Mouse (Mus musculus) heart, postnatal 36 days (tissue): ENCODE measurements around the gene Rassf7. TPM values are rescaled to one million over a fixed set of nuclear protein-coding genes. Genes with fewer than 3 reads are reported as not detected.
"Not testable (repeated sequence)": the region's sequence is repeated elsewhere in the genome, so short reads cannot be mapped to it uniquely, and the experiment has no call there.

Experiments used
- DNase-seq, 2 experiments: peaks; one replicate each; pipeline ENCODE4 v3.0.0; 2021 to 2022
- intact Hi-C: fragments of 180-260 bp; cut with DNase I; formaldehyde crosslinking; loops from one replicate; pipeline ENCODE4 v1.15.1; 2025
- total RNA-seq, 2 experiments: library from RNA; stranded (reverse); gene quantifications; 2 replicates each; pipeline ENCODE4 v1.2.3; 2021

Gene Rassf7
- total RNA-seq, 2 experiments from 2014 or later: 0.79 to 1.7 TPM

DNA sequence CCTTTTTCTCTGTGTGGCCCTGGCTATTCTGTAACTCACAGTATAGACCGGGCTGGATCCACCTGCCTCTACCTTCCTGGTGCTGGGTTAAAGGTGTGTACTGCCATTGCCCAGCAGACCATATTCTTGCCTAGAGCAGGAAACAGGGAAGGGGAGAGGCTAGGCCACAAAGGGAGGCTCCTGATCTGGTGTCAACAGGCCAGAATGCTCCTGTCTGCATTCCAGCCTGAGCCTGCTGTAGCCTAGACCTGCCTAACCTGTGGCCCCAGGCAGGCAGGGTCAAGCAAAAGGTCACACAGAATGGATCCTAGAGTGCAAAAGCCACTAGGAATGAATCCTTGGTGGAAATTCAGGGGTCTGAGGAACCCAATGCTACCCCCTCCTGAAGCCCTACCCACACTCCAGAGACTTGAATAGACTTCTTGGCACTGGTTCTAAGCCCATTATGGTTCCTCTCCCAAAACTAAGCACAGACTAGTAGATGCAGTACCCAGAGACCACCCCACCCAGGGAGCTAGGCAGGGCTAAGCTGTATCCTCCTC lies 4.0 kb downstream of the Rassf7 start:
- DNase-seq: no peak
- intact Hi-C loops: no loop called here

DNA sequence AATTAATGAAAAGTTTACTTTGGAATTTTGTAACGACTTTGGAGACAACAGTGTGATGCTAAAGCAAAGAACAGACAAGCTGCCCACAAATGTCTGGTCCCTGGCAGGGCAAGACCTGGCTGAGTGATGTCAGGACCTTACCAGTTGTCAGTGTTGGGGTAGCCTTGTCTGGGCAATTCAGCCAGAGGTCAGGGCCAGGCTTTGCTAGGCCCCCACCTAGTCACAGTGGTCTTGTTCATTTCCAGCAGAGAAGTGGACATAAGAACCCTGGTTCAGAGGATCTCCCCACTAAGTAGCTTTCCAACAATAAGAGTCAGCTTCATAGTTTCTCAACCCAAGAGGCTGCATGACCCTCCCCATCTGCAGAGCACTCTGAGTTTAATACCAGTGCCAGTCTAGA lies 4.7 kb downstream of the Rassf7 start:
- intact Hi-C loops: no loop called here
- DNase-seq: no peak

DNA sequence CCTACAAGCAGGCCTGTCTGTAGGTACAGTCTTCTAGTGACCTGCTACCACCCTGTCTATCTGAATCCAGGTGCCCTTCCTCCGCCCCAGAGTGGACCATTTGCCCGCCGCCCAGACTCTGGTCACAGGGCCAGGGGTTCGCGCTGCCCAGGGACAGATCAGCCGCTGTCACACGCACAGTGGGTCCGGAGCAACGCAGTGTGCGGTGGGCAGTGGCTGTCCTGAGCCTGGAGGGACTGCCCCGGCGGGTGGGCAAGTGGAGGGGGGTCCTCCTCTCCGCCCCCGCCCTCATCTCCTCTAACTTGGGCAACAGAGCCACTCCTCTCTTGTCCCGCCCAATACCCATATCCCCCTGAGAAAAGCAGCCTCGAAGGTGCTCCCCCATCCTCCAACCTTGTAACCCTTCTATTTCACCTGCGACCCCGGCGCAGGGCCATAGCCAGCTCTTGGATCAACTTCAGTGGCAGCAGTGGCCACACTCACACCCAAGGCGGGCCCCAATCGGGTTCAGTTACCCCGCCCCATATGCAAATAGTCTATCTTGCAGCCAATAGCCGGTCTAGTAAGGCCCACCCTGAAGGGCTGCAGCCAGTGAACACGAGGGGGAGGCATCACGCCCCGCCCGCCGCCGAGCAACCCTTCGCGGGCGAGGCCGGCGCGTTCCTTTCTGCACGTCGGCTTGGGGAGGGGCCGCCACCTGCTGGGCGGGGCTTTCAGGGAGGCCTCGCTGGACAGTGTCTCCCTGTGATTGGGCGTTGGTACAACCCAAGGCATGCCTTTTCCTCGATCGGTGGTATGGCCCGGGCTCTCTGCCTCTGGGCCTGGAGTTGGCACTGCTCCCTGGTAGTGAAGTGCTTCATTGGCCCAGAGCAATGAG lies 5.8 kb downstream of the Rassf7 start:
- intact Hi-C loops: no loop called here
- DNase-seq: peak; percentile 89 to 94

DNA sequence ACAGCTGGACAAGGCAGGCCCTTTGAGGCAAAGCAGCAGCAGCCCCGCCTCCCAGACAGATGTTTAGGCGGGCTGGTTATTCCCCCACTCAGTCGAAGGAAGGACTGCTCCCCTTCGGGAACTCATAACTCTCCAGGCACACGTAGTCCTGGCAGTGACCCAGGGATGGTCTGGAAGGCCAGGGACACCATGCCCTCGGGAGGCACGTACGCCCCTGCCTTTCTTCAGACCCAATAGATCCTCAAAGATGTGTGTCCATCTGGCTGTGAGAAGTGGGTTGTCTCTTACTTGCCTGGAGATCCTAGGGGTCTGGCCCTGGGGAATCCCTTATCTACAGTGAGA lies 6.4 kb downstream of the Rassf7 start:
- no peak for DNase-seq
- intact Hi-C loops: no loop called here

DNA sequence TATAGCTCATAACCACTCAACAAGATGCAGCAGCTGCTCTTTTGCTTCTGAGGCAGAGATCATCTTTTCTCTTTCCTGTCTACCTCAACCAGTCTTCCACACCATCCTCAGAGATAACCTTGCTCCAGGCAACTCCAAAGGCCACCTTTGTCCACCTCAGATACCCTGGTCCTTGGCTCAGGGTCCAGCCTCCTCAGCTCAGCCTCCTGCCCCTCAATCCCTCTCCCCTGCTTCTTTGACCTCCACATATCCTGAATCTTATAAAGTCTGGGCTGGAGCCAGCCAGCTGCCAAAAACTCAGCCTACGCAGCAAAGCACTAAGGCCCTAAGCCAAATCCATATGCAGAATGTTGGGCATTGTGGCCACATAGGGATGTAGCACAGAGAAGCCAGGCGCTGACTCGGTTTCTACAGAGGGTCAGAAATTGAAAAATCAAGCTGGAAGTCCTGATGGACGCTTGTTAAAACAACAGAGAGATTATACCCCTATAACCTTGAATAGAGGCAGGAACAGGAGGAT lies 7.1 kb downstream of the Rassf7 start:
- intact Hi-C loops: no loop called here

DNA sequence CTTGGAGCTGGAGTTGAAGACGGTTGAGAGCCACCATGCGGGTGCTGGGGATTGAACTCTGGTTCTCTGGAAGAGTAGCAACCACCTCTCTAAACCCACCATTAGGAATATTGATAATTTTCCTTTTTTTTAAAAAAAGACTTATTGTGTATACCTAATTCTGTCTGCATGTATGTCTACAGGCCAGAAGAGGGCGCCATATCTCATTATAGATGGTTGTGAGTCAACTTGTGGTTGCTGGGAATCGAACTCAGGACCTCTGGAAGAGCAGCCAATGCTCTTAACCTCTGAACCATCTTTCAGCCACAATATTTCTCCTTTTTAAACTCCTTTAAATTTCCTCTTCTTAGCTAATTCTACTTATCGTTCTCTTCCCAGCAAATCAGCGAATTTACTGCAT lies 10.9 kb downstream of the Rassf7 start:
- intact Hi-C loops: loop anchor here (5.0 kb wide), 1 partner anchor 101 kb away; the partner anchor contains the start of genes Deaf1 and Tmem80
- DNase-seq: no peak

More for the DNA sequence above, 7.1 kb downstream of the Rassf7 start:
- no peak for DNase-seq

DNA sequence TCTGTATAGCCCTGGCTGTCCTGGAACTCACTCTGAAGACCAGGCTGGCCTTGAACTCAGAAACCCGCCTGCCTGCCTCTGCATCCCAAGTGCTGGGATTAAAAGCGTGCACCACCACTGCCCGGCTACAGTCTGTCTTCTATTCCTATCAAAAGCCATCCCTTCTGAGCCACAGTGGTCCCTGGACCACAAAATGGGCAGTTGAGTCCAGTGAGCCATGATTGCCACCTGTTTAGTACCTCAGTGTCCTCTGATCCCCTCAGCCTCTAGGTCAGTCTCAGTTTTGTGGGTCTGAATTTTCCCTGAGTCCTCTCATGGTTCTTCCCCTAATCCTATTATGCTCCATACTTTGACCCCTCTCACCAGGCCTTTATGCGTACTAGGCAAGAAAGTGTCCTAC lies 12.1 kb downstream of the Rassf7 start:
- intact Hi-C loops: loop anchor here (2.0 to 5.0 kb wide), 2 partner anchors 100 to 135 kb away; partner anchors contain the start of genes Deaf1 and Tmem80

DNA sequence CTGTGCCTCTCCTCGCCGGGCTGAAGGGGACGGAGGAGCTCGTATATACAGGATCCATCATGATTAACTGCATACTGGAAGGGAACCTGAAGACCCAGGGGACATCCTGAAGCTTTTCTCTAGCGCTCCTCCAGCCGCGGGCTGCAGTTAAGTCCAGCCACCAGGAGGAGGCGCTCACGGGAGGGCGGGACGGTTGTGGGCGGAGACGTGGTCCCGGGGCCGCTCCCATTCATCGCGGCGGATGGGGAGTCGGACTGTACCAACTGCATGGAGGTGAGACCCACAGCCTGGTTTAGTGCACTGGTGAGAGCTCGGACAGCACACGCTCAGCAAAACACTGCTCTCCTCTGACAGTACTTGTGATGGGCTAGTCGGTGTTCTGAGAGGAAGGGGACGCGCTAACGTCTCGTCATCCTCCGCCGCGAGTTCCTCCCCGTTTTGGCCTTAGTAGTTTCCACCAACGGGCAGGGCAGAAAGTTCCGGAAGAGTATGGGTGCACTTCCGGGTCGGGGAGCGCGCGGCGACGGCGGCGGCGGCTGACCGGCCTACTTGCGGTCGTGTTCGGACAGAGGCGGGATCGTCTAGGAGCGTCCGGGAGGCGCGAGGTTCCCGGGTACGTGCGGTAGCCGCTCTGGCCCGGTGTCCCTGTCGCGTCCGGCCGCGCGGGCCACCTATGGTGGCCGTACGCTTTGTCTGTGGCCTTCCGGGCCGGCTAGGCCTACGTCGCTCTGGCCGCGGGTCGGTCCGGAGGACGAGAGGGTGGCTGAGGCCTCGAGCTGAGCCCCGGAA lies 12.8 kb downstream of the Rassf7 start, which contains the start of gene Phrf1:
Gene Phrf1, plus strand, starts transcription at position 506 of the 789 bp plus-strand sequence.
- intact Hi-C loops: loop anchor here (2.0 to 5.0 kb wide), 2 partner anchors 99 to 134 kb away; partner anchors contain the start of genes Deaf1 and Tmem80
- peak; percentile 97 for DNase-seq

More for the DNA sequence above, 12.1 kb downstream of the Rassf7 start:
- DNase-seq: no peak

DNA sequence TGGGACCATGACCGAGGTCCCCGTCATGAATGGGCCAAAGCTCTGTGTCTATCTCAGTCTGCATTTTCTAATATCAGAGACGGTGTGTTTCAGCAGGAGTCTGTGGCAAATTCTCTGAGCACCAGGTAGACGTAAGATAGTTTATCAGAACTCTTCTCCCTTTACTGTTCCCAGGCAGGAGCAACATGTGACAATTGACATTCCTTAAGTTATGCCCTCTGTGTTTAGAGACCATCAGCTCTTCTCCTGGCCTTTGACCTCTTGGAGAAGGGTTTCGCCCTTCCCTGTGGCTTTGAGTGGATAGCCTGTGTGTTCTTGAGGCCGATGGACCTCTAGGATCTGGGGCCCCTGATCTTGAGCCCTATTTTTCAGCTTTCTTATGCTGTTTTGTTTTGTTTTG lies 14.0 kb downstream of the Rassf7 start:
- no peak for DNase-seq
- intact Hi-C loops: loop anchor here (2.0 to 5.0 kb wide), 2 partner anchors 98 to 133 kb away; partner anchors contain the start of genes Deaf1 and Tmem80

DNA sequence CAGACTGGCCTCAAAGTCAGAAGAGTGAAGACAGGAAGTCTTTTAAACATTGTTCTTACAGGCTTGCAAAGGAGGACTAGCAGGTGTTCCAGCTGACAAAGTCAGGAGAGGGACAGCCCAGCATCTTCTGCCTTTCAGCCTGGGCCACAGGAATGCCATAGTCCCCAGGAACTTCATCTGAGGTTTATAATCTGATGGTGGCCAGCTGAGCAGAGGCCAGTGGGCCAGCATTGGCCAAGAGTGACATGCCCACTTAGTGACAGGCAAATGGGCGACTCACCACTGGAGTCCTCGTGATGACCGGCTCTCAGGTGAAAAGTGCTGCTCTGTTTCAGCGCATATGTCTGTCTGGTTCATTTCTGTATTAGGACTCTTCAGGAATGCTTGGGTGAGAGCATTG lies 14.9 kb downstream of the Rassf7 start:
- intact Hi-C loops: no loop called here
- no peak for DNase-seq

DNA sequence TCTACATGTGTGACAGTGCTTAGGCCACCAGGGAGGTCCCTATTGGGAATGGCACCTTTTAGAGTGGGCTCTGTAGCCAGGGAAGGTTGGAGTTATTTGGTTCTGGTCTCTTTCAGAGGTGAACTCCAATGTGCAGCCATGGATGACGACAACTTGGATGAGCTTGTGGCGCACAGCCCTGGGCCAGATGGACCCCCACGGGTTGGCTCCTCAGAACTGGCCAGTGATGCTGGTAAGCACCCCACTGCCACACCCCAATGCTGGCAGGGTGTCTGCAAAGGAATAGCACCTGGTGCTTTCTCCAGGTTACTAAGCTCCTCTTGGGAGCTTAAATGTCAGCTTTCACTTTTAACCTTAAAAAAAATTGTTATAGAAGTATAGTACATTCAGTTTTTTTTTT lies 15.5 kb downstream of the Rassf7 start:
- intact Hi-C loops: no loop called here
- no peak for DNase-seq

DNA sequence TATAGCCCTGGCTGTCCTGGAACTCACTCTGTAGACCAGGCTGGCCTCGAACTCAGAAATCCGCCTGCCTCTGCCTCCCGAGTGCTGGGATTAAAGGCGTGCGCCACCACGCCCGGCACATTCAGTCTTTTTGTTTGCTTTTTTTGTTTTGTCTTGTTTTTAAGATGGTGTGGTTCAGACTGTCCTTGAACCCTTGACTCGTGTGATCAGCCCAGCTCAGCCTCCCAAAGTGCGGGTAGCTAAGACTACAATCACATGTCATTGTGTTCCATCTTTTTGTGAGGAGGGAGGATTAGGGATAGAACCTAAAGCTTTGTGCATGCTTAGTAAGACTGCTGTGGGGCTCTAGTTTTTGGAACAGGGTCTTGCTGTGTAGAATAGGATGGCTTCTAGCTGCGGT lies 15.9 kb downstream of the Rassf7 start:
- intact Hi-C loops: no loop called here
- DNase-seq: no peak

DNA sequence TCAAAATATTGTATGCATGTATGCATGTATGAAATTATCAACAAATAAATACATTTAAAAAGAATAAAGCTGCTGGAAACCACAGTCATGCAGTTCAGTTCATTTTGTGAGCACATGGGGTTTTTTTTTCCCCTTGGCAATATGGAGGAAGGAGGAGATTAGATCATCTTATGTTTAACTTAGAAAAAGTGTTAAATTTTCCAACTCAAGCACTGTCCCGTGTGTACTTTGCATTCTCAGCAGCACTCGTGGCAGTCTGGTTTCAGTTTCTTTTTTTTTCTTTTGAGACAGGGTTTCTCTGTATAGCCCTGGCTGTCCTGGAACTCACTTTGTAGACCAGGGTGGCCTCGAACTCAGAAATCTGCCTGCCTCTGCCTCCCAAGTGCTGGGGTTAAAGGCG lies 34.8 kb downstream of the Rassf7 start:
- DNase-seq, intact Hi-C loops: not testable (repeated sequence)

DNA sequence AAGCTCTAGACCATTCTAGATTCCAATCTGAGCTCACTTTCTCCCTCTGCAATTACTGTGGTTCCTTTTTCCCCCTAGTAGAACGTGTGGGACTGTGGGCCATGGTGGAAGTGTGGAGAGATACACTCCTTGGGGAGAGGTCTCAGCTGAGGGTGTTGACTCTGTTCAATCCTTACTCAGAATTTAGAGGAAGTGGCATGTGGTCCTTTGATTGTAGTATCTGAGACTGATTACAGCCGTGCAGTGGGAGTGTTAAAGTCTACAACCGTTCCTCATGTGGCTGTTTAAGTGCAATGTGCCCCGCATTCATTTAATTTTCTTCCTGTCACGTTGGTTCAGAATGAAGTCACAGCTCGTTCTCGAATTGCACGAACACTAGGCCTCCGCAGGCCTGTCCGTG lies 40.5 kb downstream of the Rassf7 start:
- DNase-seq: no peak
- intact Hi-C loops: no loop called here

DNA sequence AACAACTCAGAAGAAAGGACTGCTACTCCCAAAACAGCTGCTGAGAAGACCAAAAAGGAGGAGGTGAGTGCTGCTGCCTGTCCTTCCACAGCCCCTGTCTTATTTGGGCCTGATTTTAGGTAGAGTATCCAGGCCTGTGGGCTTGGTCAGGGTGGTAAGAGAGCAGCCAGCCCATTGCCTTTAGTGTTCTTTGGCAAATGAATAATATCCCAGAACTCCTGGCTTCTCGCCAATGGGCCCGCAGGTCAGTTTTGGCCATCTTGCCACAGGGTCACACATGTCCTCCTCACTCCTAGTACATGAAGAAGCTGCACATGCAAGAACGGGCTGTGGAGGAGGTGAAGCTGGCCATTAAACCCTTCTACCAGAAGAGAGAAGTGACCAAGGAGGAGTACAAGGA lies 45.8 kb downstream of the Rassf7 start:
- intact Hi-C loops: no loop called here
- DNase-seq: no peak

DNA sequence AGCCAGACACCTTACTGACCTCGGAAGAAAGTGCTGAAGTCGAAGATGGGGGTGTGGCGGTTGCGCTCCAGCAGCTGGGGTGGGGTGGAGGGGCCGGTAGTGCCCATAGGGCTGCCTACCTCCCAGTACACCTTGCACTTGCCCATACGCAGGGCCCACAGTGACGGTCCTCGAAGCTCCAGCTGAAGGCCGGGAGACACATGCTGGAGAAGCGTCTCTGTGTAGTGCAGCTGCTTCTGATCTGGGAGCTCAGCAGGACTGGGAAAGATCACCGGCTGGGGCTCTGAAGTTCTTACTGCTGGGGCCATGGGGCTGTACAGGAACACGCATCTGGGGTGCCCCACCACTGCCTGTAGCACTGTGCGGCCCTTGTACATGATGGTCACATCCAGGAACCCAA lies 48.0 kb downstream of the Rassf7 start:
- no peak for DNase-seq
- intact Hi-C loops: loop anchor here (2.0 kb wide), 1 partner anchor 99 kb away; no protein-coding TSS in a partner anchor

DNA sequence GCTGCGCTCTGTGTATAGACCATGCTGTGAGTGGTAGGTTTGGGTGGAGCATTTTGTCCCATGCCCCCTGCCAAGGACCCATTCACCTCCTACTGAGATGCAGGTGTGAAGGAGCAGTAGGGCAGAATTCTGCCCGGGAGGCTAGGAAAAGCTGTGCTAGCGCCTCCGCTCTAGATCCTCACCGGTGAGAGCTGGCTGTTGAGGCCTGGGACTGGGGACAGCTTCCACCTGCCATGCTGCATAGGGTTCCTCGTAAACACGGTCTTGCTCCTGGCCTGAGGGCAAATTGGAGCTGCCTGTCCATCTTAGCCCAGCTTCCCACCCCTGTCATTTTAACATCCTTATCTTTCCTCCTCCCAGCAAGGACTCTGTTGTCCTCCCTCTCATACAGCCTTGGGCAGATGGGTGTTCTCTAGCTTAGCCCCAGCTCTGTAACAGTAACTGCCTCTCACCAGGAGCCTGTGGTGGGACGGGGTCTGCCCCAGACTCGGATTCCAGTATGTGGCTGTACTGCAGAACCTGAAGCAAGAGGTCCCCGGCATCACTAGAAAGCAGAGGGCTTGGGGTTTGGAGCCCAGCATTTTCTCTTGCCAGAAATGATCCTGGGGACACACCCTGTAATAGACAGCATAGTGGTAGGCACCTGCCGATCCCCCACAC lies 48.5 kb downstream of the Rassf7 start:
- intact Hi-C loops: loop anchor here (2.0 kb wide), 1 partner anchor 99 kb away; no protein-coding TSS in a partner anchor

DNA sequence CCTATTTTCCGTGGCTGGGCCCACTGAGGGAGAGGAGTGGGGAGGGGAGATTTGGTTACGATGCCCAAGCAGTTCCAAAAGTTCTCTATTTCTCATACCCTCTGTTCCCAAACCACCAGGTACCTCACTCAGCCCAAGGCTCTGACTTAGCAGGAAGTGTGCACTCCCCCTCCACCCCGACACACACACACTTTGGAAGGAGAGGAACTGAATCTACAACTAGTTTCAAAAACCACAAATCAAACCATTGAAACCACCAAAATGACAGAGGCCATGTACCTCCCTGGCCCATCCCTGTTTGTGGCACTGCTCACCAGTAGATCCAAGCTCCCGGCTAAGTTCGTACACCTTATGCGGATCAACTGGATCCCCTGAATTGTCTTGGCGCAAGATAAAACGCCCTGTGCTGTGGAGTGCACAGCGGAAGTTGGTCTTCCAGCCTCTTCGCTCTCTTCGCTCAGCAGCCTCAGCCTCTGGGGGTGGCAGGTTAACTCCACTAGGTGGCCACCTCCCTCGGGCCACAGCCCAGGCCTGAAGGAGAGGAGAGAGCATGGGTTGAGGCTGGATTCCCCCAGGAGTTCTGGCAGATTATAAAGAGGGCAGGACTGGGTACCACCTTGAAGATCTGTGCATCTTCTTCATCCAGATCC lies 49.2 kb downstream of the Rassf7 start:
- intact Hi-C loops: loop anchor here (2.0 kb wide), 1 partner anchor 98 kb away; no protein-coding TSS in a partner anchor
- peak; percentile 32 to 38 for DNase-seq

More for the DNA sequence above, 48.5 kb downstream of the Rassf7 start:
- no peak for DNase-seq

DNA sequence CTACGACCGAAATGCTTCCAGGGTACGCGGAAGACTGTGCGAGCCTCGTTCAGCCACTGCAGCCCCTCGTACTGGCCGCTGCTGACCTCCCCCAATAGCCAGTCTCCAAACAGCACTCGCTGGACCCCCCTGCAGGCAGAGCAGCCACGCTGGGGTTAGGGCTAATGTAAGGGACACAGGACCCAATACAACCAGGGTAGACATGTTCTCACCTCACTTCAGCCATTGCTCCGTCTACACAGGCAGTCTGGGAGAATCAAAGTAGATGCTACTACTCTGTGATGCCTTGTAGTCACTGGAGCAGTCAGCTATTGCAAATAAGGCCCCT lies 49.7 kb downstream of the Rassf7 start:
- no peak for DNase-seq
- intact Hi-C loops: loop anchor here (2.0 kb wide), 1 partner anchor 97 kb away; no protein-coding TSS in a partner anchor
